Mouse (Mus musculus) urinary bladder, adult 18-20 months (tissue): ENCODE measurements around the gene Plekhm2.

Source experiments
- DNase-seq, 2 experiments: peaks; one replicate each; pipeline ENCODE4 v3.0.0; 2022; ENCODE audit warnings: low spot score in 2 of 2, mixed read lengths in 2 of 2

The Plekhm2 gene

DNA sequence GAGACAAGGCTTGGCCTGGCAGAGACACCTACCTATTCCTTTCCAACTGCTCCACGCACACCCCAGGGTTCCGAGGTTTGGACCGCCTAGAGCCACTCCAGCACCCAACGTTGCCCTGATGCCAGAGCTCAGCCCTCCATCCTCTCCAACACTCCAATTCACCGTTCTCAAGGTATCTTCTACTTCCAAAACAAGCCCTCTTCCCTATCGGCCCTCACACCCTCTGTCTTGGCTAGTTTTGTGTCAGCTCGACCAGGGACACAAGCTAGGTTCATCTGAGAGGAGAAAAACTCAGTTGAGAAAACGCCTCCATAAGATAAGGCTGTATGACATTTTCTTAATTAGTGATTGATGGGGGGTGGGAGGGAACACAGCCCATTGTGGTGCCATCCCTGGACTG is at the start of gene Plekhm2:
TSS of gene Plekhm2 (minus strand) at position 101 of the 400 bp plus-strand sequence.
- no peak for DNase-seq

- no peak for DNase-seq
Measured at GRCm38 (mm10) chr4:141713598-141714142, 49.0 kb upstream of the Plekhm2 start.

- DNase-seq: no peak
Measured at GRCm38 (mm10) chr4:141711250-141711649, 46.6 kb upstream of the Plekhm2 start.

DNA sequence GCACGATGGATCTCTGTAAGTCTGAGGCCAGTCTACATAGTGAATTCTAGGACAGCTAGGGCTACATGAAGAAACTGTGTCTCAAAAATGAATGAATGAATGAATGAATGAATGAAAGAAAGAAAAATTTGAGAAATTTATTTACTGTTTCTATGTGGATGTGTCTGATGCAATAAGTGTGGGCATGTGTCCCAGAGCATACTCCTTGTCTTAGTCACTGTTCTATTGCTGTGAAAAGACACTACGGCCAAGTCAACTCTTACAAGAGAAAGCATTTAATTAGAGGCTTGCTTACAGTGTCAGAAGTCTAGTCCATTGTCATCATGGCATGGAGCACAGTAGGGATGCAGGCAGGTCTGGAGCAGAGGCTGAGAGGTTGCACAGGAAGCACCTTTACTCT is 44.3 kb upstream of the Plekhm2 start:
- no peak for DNase-seq

GRCm38 (mm10) chr4:141708005-141708404 is 43.3 kb upstream of the Plekhm2 start:
- DNase-seq: no peak

DNA sequence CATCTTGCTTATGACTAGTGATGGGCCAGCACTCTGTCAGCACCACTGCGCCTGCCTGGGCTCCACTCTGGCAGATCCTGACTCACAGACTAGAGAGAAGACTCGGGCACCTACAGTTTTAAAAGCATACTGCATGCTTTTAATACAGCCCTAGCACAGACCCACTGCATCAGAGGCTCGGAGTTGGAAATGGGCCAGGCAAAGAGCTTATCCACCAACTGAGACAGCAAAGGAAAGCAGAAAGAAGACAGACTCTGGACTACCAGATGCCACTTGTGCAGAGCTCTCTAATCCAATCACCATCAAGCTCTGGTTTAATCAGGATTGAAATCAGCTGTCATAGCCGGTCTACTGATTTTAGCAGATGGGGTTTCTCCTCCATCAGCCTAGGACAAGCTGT is 40.6 kb upstream of the Plekhm2 start:
- no peak for DNase-seq

GRCm38 (mm10) chr4:141704625-141705024 is 39.9 kb upstream of the Plekhm2 start:
- DNase-seq: no peak

GRCm38 (mm10) chr4:141694719-141695118 is 30.0 kb upstream of the Plekhm2 start:
- DNase-seq: no peak

DNA sequence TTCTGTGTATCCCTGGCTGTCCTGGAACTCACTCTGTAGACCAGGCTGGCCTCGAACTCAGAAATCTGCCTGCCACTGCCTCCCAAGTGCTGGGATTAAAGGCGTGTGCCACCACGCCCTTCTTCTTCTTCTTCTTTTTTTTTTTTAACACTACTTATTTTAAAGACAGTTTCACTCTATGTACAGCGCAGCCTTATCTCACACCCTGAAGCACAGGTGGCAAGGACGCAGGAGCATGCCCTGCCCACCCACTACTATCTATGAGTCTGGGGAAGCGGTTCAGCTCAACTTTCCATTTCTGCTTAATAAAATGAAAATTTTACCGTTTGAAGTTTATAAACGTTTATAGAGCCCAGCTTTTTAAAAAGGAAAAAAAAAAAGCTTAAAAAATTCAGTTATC is 23.8 kb upstream of the Plekhm2 start:
- DNase-seq: no peak

GRCm38 (mm10) chr4:141686525-141686924 is 21.8 kb upstream of the Plekhm2 start:
- DNase-seq: no peak

DNA sequence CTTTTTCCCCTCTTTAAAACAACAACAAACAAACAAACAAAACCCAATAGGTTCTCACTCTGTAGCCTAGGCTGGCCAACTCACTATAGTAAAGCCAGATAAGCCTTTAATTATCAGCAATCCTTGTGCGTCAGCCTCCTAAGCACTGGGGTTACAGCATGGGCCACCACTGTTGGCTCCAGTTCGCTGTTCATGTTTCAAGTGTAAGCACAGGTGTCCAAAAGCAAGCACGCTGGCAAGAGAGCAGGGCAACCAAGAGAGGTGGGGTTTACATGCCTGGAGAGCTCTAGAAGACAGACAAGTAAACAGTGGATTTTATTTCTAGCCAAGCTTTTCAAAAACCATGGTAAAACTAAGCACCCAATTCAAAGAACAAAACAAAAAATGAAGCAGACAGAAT is 21.4 kb upstream of the Plekhm2 start:
- no peak for DNase-seq

- DNase-seq: no peak
Measured at GRCm38 (mm10) chr4:141685499-141685898, 20.8 kb upstream of the Plekhm2 start, which contains the start of gene Rsc1a1. Gene Rsc1a1 (minus strand): TSS chr4:141685599.

DNA sequence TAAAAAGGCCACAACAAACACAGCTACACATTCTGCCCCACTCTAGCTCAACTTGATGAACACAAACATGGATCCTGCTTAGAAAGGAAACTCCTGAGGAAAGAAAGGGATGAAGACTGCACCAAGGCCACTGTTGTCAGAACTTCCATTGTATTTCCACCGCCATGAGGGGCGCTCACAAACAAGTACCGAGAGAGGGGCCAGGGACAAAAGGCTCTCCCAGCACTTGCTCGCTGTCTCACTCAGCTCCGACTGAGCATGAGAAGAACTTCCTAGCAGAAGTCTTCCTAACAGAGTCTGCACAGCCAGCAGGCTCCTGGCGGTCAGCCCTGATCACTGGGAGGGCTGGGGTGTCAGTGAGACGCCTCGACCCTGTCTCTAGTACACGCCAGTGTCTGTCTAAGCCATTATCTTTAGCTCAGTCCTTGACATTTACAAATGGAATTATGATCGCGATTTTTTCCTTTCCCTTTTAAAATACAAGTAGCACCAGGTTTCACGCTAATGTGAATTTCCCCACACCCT is 18.1 kb upstream of the Plekhm2 start:
- DNase-seq: no peak

- DNase-seq: peak in 1 of 2 experiments; percentile 27
Measured at GRCm38 (mm10) chr4:141681767-141682166, 17.1 kb upstream of the Plekhm2 start.

- DNase-seq: no peak
Measured at GRCm38 (mm10) chr4:141680892-141681291, 16.2 kb upstream of the Plekhm2 start.

GRCm38 (mm10) chr4:141679016-141679415 is 14.3 kb upstream of the Plekhm2 start:
- DNase-seq: no peak

GRCm38 (mm10) chr4:141676462-141676979 is 11.8 kb upstream of the Plekhm2 start:
- DNase-seq: no peak

DNA sequence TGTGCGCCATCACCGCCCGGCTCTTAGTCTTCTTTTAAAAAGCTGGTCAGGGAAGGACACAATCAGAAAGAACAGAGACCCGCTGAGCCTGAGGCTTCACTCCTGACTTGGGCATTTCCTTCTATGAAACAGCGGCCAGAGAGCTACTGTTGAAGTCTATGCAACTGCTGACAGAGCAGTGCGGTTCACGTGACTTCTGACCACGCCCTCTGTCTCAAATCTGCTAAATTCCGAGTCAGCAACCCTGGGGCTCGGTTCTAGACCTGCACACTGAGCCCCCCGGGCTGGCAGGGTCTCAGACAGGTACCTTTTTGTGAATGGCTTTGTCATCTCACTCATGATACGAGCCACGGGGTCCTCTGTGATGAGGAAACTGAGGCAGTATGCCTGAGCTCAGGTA is 7.6 kb upstream of the Plekhm2 start:
- DNase-seq: no peak

- DNase-seq: no peak
Measured at GRCm38 (mm10) chr4:141671389-141671788, 6.7 kb upstream of the Plekhm2 start.

DNA sequence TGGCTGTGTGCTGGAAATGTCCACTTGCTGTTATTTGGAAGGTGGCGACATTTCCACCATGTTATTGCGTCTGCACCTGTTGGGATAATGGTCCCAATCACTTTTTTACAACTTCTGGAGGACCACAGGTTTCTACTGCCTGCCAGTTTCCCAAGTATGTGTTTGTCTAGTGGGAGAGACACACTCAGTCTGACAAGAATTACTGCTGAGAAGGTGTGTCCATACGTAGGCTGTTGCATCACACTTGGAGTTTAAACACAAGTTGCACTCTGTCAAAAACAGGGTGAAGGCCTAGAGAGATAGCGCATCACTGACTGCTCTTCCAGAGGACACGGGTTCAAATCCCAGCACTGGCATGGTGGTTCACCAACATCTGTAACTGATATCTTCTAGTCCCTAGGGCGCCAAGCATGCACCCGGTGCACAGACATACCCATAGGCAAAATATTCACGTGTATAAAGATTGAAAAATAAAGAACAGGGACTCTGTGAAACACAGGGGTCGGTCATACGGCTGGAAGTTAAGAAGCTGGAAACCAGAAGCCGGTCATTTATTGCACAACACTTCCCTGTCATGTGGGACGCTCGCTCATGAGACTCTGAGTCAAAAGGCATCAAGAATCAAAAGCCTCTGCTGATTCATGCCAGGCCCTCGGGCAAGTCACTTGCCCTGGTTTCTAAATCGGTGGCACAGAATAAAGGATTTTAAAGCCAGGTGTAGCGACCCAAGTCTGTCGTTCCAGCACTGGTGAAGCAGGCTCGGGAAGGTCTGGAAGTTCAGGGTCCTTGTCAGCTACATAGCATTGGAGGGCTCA is 5.4 kb upstream of the Plekhm2 start:
- peak in 1 of 2 experiments; percentile 61 for DNase-seq

GRCm38 (mm10) chr4:141664011-141664745 is 521 bp downstream of the Plekhm2 start:
- peak; percentile 60 to 68 for DNase-seq
